Mouse (Mus musculus) lung, postnatal 0 days (tissue): ENCODE data around the gene Slc46a1. TPM values are rescaled to one million over a fixed set of nuclear protein-coding genes. Genes with fewer than 3 reads are reported as not detected.
A peak's percentile ranks its signal among the peaks of the same experiment; 100 is the strongest.

Experiments
- ATAC-seq: fragments of 200-750 bp; cut with Nextera tagmentation; 2 replicates; pipeline ENCODE4 v1.8.0; 2017; ENCODE audit warnings: moderate library complexity
- DNase-seq: peaks from one replicate; pipeline ENCODE4 v3.0.0-alpha.2; 2016; ENCODE audit warnings: low spot score
- H3K27ac ChIP-seq: fragments of 300-500 bp; sonication (generic); 2 replicates; pipeline ENCODE4 v1.5.1; 2014; ENCODE audit warnings: antibody characterized with exemption, mild to moderate bottlenecking, low read length, mixed read lengths
- H3K27me3 ChIP-seq: fragments of 300-500 bp; sonication (generic); replicated peaks from 2 replicates; pipeline ENCODE4 v1.6.1; 2014; ENCODE audit warnings: low read length, mixed read lengths; ENCODE audit not compliant: insufficient read depth
- H3K36me3 ChIP-seq: fragments of 300-500 bp; sonication (generic); 2 replicates; pipeline ENCODE4 v1.6.1; 2014; ENCODE audit warnings: low read length, mixed read lengths; ENCODE audit not compliant: insufficient read depth
- H3K4me1 ChIP-seq: fragments of 300-500 bp; sonication (generic); 2 replicates; pipeline ENCODE4 v1.6.1; 2014; ENCODE audit warnings: antibody characterized with exemption, low read depth, low read length, mixed read lengths; ENCODE audit not compliant: insufficient read depth
- H3K4me2 ChIP-seq: fragments of 300-500 bp; sonication (generic); replicated peaks from 2 replicates; pipeline ENCODE4 v1.6.1; 2014; ENCODE audit warnings: low read depth, mild to moderate bottlenecking, low read length, moderate library complexity, mixed read lengths
- H3K4me3 ChIP-seq: fragments of 300-500 bp; sonication (generic); 2 replicates; pipeline ENCODE4 v1.5.1; 2014; ENCODE audit warnings: low read depth, low read length
- H3K9ac ChIP-seq: fragments of 300-500 bp; sonication (generic); replicated peaks from 2 replicates; pipeline ENCODE4 v1.6.1; 2014; ENCODE audit warnings: low read depth, mild to moderate bottlenecking
- H3K9me3 ChIP-seq: fragments of 300-500 bp; sonication (generic); 2 replicates; pipeline ENCODE4 v1.6.1; 2016; ENCODE audit warnings: low read length, mixed read lengths
- CTCF ChIP-seq: IDR thresholded peaks from 2 replicates; pipeline ENCODE4 v1.5.1; 2016; ENCODE audit warnings: antibody characterized with exemption, mild to moderate bottlenecking
- EP300 ChIP-seq: IDR thresholded peaks from 2 replicates; pipeline ENCODE4 v1.6.1; 2016; ENCODE audit warnings: antibody characterized with exemption, mild to moderate bottlenecking, control low read depth
- WGBS: fragments of 180-500 bp; shearing (Covaris S2); extraction: QIAGEN DNeasy Blood & Tissue Kit; methylation state at CpG from one replicate; pipeline ENCODE4 v1.1.7; 2014; 5-methylcytosine and 5-hydroxymethylcytosine counted together
- polyA plus RNA-seq: library from polyadenylated mRNA; unstranded; fragments of >200 nt; fragmentation: Nextera tagmentation; extraction: Ambion mirVana; gene quantifications from 2 replicates; pipeline ENCODE4 v1.2.1, GENCODE M21; 2015

The Slc46a1 gene
- polyA plus RNA-seq, 1 experiment from 2014 or later, result 10.6 TPM

GRCm38 (mm10) chr11:78450337-78450736, 15.2 kb upstream of the Slc46a1 start:
- Histone ChIP-seq H3K9me3 (no peaks in the 10 kb centered on the region), H3K4me2 (no peak overlapping the region), H3K27ac (no peak overlapping the region), H3K27me3 (no peaks in the 10 kb centered on the region), H3K9ac (no peak overlapping the region), H3K4me3 (no peak overlapping the region), H3K4me1 (no peaks in the 10 kb centered on the region), H3K36me3 (no peaks in the 10 kb centered on the region)
- DNase-seq, result no peak
- 27% methylated on average over 2 of the region's 2 CpGs for WGBS
- ATAC-seq, result no peak
- TF ChIP-seq EP300 (no peak), CTCF (no peak)

GRCm38 (mm10) chr11:78453675-78454074, 11.8 kb upstream of the Slc46a1 start:
- no peak overlapping the region for H3K4me3 ChIP-seq
- TF ChIP-seq EP300, result no peak
- peak; percentile 93 for TF ChIP-seq CTCF
- H3K27me3 ChIP-seq, result no peaks in the 10 kb centered on the region
- H3K9me3 ChIP-seq, result no peaks in the 10 kb centered on the region
- WGBS, result 16% methylated on average over 4 of the region's 4 CpGs
- ATAC-seq (no peak), DNase-seq (peak; percentile 76)
- no peak overlapping the region for H3K9ac ChIP-seq
- no peaks in the 10 kb centered on the region for H3K4me1 ChIP-seq
- no peaks in the 10 kb centered on the region for H3K36me3 ChIP-seq
- no peak overlapping the region for H3K4me2 ChIP-seq
- H3K27ac ChIP-seq, result no peak overlapping the region

- H3K4me1 ChIP-seq, result no peaks in the 10 kb centered on the region
- no peak overlapping the region for H3K4me2 ChIP-seq
- TF ChIP-seq EP300 (no peak), CTCF (no peak)
- ATAC-seq, result no peak
- H3K36me3 ChIP-seq, result no peaks in the 10 kb centered on the region
- DNase-seq, result no peak
- no peak overlapping the region for H3K27ac ChIP-seq
- WGBS, result 60% methylated on average over 7 of the region's 7 CpGs
- H3K9ac ChIP-seq, result no peak overlapping the region
- no peak overlapping the region for H3K4me3 ChIP-seq
- H3K27me3 ChIP-seq, result no peaks in the 10 kb centered on the region
- H3K9me3 ChIP-seq, result no peaks in the 10 kb centered on the region
Measured at GRCm38 (mm10) chr11:78454276-78454675, 11.2 kb upstream of the Slc46a1 start.

- no peaks in the 10 kb centered on the region for H3K27me3 ChIP-seq
- 17% methylated on average over 5 of the region's 5 CpGs for WGBS
Measured at GRCm38 (mm10) chr11:78455308-78455707, 10.2 kb upstream of the Slc46a1 start.

GRCm38 (mm10) chr11:78458740-78459139, 6.8 kb upstream of the Slc46a1 start:
- TF ChIP-seq EP300 (no peak), CTCF (no peak)
- H3K9ac ChIP-seq, result no peak overlapping the region
- no peaks in the 10 kb centered on the region for H3K27me3 ChIP-seq
- no peaks in the 10 kb centered on the region for H3K36me3 ChIP-seq
- H3K4me2 ChIP-seq, result no peak overlapping the region
- no peak overlapping the region for H3K4me3 ChIP-seq
- H3K27ac ChIP-seq, result no peak overlapping the region
- 75% methylated on average over 17 of the region's 17 CpGs for WGBS
- no peaks in the 10 kb centered on the region for H3K4me1 ChIP-seq
- peaks cover 4% of the 10 kb centered on the region; the same call in 1 of the 2 replicates for H3K9me3 ChIP-seq
- DNase-seq (no peak), ATAC-seq (no peak)

More at GRCm38 (mm10) chr11:78455308-78455707, 10.2 kb upstream of the Slc46a1 start:
- ATAC-seq (no peak), DNase-seq (peak; percentile 42)
- no peaks in the 10 kb centered on the region for H3K4me1 ChIP-seq
- H3K9ac ChIP-seq, result no peak overlapping the region
- H3K27ac ChIP-seq, result no peak overlapping the region
- H3K9me3 ChIP-seq, result no peaks in the 10 kb centered on the region
- peak; percentile 77 for TF ChIP-seq CTCF
- no peak for TF ChIP-seq EP300
- H3K4me2 ChIP-seq, result no peak overlapping the region
- no peak overlapping the region for H3K4me3 ChIP-seq
- no peaks in the 10 kb centered on the region for H3K36me3 ChIP-seq

GRCm38 (mm10) chr11:78461894-78462293, 3.6 kb upstream of the Slc46a1 start:
- DNase-seq (no peak), ATAC-seq (no peak)
- no peak overlapping the region for H3K27ac ChIP-seq
- H3K4me2 ChIP-seq, result no peak overlapping the region
- H3K27me3 ChIP-seq, result no peaks in the 10 kb centered on the region
- peaks cover 4% of the 10 kb centered on the region; the same call in 1 of the 2 replicates for H3K9me3 ChIP-seq
- H3K4me1 ChIP-seq, result peaks cover 5% of the 10 kb centered on the region; the same call in 1 of the 2 replicates
- no peaks in the 10 kb centered on the region for H3K36me3 ChIP-seq
- no peak for TF ChIP-seq EP300
- peak; percentile 49 for TF ChIP-seq CTCF
- H3K9ac ChIP-seq, result no peak overlapping the region
- no peak overlapping the region for H3K4me3 ChIP-seq
- 54% methylated on average over 1 of the region's 1 CpGs for WGBS

GRCm38 (mm10) chr11:78462669-78463068, 2.8 kb upstream of the Slc46a1 start:
- no peak overlapping the region for H3K4me2 ChIP-seq
- H3K27ac ChIP-seq, result no peak overlapping the region
- peaks cover 4% of the 10 kb centered on the region; the same call in 1 of the 2 replicates for H3K9me3 ChIP-seq
- no peak overlapping the region for H3K9ac ChIP-seq
- H3K36me3 ChIP-seq, result no peaks in the 10 kb centered on the region
- no peaks in the 10 kb centered on the region for H3K27me3 ChIP-seq
- no peak overlapping the region for H3K4me3 ChIP-seq
- 75% methylated on average over 5 of the region's 5 CpGs for WGBS
- TF ChIP-seq CTCF (no peak), EP300 (no peak)
- DNase-seq, result no peak
- peaks cover 5% of the 10 kb centered on the region; the same call in 1 of the 2 replicates for H3K4me1 ChIP-seq
- no peak for ATAC-seq
